Mouse (Mus musculus) midbrain, embryonic 13.5 days (tissue): ENCODE results near the gene Gm13278. TPM values are rescaled to one million over a fixed set of nuclear protein-coding genes. Genes with fewer than 3 reads are reported as not detected.
A peak's percentile ranks its signal among the peaks of the same experiment; 100 is the strongest.
"Not testable (repeated sequence)": the region's sequence is repeated elsewhere in the genome, so short reads cannot be mapped to it uniquely, and the experiment has no call there.

Source experiments
- ATAC-seq: fragments of 200-750 bp; cut with Nextera tagmentation; 2 replicates; pipeline ENCODE4 v1.8.0; 2017; ENCODE audit warnings: mild to moderate bottlenecking, moderate TSS enrichment, moderate library complexity
- H3K27ac ChIP-seq: fragments of 300-500 bp; sonication (generic); 2 replicates; pipeline ENCODE4 v1.5.1; 2015; ENCODE audit warnings: inconsistent platforms, mild to moderate bottlenecking, moderate library complexity
- H3K27me3 ChIP-seq: fragments of 300-500 bp; sonication (generic); 2 replicates; pipeline ENCODE4 v1.6.1; 2015; ENCODE audit warnings: mild to moderate bottlenecking, inconsistent platforms
- H3K36me3 ChIP-seq: fragments of 300-500 bp; sonication (generic); 2 replicates; pipeline ENCODE4 v1.6.1; 2015; ENCODE audit warnings: mild to moderate bottlenecking, inconsistent platforms
- H3K4me1 ChIP-seq: fragments of 300-500 bp; sonication (generic); replicated peaks from 2 replicates; pipeline ENCODE4 v1.6.1; 2015; ENCODE audit warnings: inconsistent platforms
- H3K4me2 ChIP-seq: fragments of 300-500 bp; sonication (generic); replicated peaks from 2 replicates; pipeline ENCODE4 v1.6.1; 2015; ENCODE audit warnings: moderate library complexity, mild to moderate bottlenecking, inconsistent platforms
- H3K4me3 ChIP-seq: fragments of 300-500 bp; sonication (generic); replicated peaks from 2 replicates; pipeline ENCODE4 v1.5.1; 2015; ENCODE audit warnings: mild to moderate bottlenecking, inconsistent platforms
- H3K9ac ChIP-seq: fragments of 300-500 bp; sonication (generic); replicated peaks from 2 replicates; pipeline ENCODE4 v1.6.1; 2015; ENCODE audit warnings: mild to moderate bottlenecking, inconsistent platforms
- H3K9me3 ChIP-seq: fragments of 300-500 bp; sonication (generic); 2 replicates; pipeline ENCODE4 v1.6.1; 2016; ENCODE audit warnings: mild to moderate bottlenecking, inconsistent platforms
- WGBS: fragments of 180-500 bp; shearing (Covaris S2); methylation state at CpG from one replicate; pipeline ENCODE4 v1.1.7; 2015; 5-methylcytosine and 5-hydroxymethylcytosine counted together
- polyA plus RNA-seq: library from polyadenylated mRNA; unstranded; fragments of >200 nt; fragmentation: Nextera tagmentation; extraction: Ambion mirVana; gene quantifications from 2 replicates; pipeline ENCODE4 v1.2.1, GENCODE M21; 2015

Gm13278 gene
- polyA plus RNA-seq, 1 experiment from 2014 or later = not detected

- not testable (repeated sequence) for H3K4me3 ChIP-seq, ATAC-seq, H3K9me3 ChIP-seq, H3K27ac ChIP-seq, H3K4me2 ChIP-seq, H3K36me3 ChIP-seq, H3K9ac ChIP-seq, H3K4me1 ChIP-seq, H3K27me3 ChIP-seq
- 16% methylated on average over 6 of the region's 7 CpGs for WGBS
Measured at GRCm38 (mm10) chr4:88799365-88799764, 8.0 kb downstream of the Gm13278 start, which contains the start of gene Gm13285. Gm13285 (plus strand) TSS chr4:88799665.

- H3K4me2 ChIP-seq = 0 out of 2 replicates have a peak within 1 kb of the TSS, but pooled peaks have one; percentile 17
- peaks cover 14% of the 10 kb centered on the region; the same call in 1 of the 2 replicates for H3K27me3 ChIP-seq
- not testable (repeated sequence) for H3K27ac ChIP-seq, H3K4me1 ChIP-seq, H3K4me3 ChIP-seq, H3K9me3 ChIP-seq, ATAC-seq, H3K36me3 ChIP-seq, H3K9ac ChIP-seq
- WGBS = no CpG with 5 or more reads among the region's 29 CpGs
Measured at GRCm38 (mm10) chr4:88802954-88803353, 11.6 kb downstream of the Gm13278 start, which contains the start of gene Gm13287. Gm13287 (plus strand) TSS chr4:88803254.

- H3K4me3 ChIP-seq, H3K36me3 ChIP-seq, H3K9me3 ChIP-seq, H3K4me1 ChIP-seq, ATAC-seq, H3K27ac ChIP-seq, H3K9ac ChIP-seq: not testable (repeated sequence)
- peak within 1 kb of the TSS; percentile 45 for H3K4me2 ChIP-seq
- peaks cover 15% of the 10 kb centered on the region; the same call in 1 of the 2 replicates for H3K27me3 ChIP-seq
- no CpG with 5 or more reads among the region's 8 CpGs for WGBS
Measured at GRCm38 (mm10) chr4:88805231-88805630, 13.9 kb downstream of the Gm13278 start, which contains the start of gene Gm13288. Gm13288 (plus strand) TSS chr4:88805531.

GRCm38 (mm10) chr4:88805761-88806160 lies 14.4 kb downstream of the Gm13278 start:
- not testable (repeated sequence) for H3K4me3 ChIP-seq, H3K9ac ChIP-seq, H3K27ac ChIP-seq, H3K9me3 ChIP-seq, H3K4me1 ChIP-seq, H3K36me3 ChIP-seq, ATAC-seq
- WGBS = no CpG with 5 or more reads among the region's 34 CpGs
- Histone ChIP-seq H3K27me3 (peaks cover 15% of the 10 kb centered on the region; the same call in 1 of the 2 replicates), H3K4me2 (peak overlapping the region; percentile 45)

GRCm38 (mm10) chr4:88815928-88816327 lies 24.6 kb downstream of the Gm13278 start, which contains the start of gene Ifna7:
Ifna7 (plus strand) TSS chr4:88816228.
- Histone ChIP-seq H3K4me1 (no peaks in the 10 kb centered on the region), H3K4me2 (no peak within 1 kb of the TSS), H3K27me3 (no peaks in the 10 kb centered on the region), H3K36me3 (no peaks in the 10 kb centered on the region), H3K9ac (no peak within 1 kb of the TSS), H3K4me3 (no peak within 1 kb of the TSS), H3K9me3 (no peaks in the 10 kb centered on the region), H3K27ac (no peak within 1 kb of the TSS)
- 66% methylated on average over 3 of the region's 3 CpGs for WGBS
- ATAC-seq = no peak

- 89% methylated on average over 1 of the region's 1 CpGs for WGBS
- no peaks in the 10 kb centered on the region for H3K27me3 ChIP-seq
- no peaks in the 10 kb centered on the region for H3K9me3 ChIP-seq
- no peaks in the 10 kb centered on the region for H3K36me3 ChIP-seq
- no peak within 1 kb of the TSS for H3K4me2 ChIP-seq
- no peak within 1 kb of the TSS for H3K27ac ChIP-seq
- no peak within 1 kb of the TSS for H3K4me3 ChIP-seq
- no peak for ATAC-seq
- H3K4me1 ChIP-seq = no peaks in the 10 kb centered on the region
- H3K9ac ChIP-seq = no peak within 1 kb of the TSS
Measured at GRCm38 (mm10) chr4:88819659-88820058, 28.3 kb downstream of the Gm13278 start, which contains the start of gene Ifna11. Ifna11 (plus strand) TSS chr4:88819959.

- Histone ChIP-seq H3K4me3 (no peak overlapping the region), H3K9ac (no peak overlapping the region), H3K4me2 (no peak overlapping the region), H3K9me3 (no peaks in the 10 kb centered on the region), H3K36me3 (no peaks in the 10 kb centered on the region), H3K27me3 (no peaks in the 10 kb centered on the region), H3K4me1 (no peaks in the 10 kb centered on the region), H3K27ac (no peak overlapping the region)
- ATAC-seq = no peak
- WGBS = 25% methylated on average over 4 of the region's 4 CpGs
Measured at GRCm38 (mm10) chr4:88822995-88823394, 31.6 kb downstream of the Gm13278 start.

- not testable (repeated sequence) for H3K4me1 ChIP-seq, ATAC-seq
Measured at GRCm38 (mm10) chr4:88827116-88827515, 35.8 kb downstream of the Gm13278 start, which contains the start of gene Ifna6. Ifna6 (plus strand) TSS chr4:88827416.

GRCm38 (mm10) chr4:88830523-88830922 lies 39.2 kb downstream of the Gm13278 start:
- no peak for ATAC-seq

More at GRCm38 (mm10) chr4:88827116-88827515, 35.8 kb downstream of the Gm13278 start, which contains the start of gene Ifna6:
- not testable (repeated sequence) for H3K27me3 ChIP-seq, H3K9me3 ChIP-seq, H3K36me3 ChIP-seq, H3K4me3 ChIP-seq, H3K9ac ChIP-seq, H3K27ac ChIP-seq, H3K4me2 ChIP-seq

GRCm38 (mm10) chr4:88835225-88835624 lies 43.9 kb downstream of the Gm13278 start, which contains the start of gene Ifna5:
Ifna5 (plus strand) TSS chr4:88835525.
- H3K27ac ChIP-seq, ATAC-seq, H3K4me1 ChIP-seq, H3K9ac ChIP-seq, H3K4me2 ChIP-seq, H3K27me3 ChIP-seq, H3K9me3 ChIP-seq, H3K4me3 ChIP-seq, H3K36me3 ChIP-seq: not testable (repeated sequence)
- WGBS = 81% methylated on average over 1 of the region's 1 CpGs

More at GRCm38 (mm10) chr4:88830523-88830922, 39.2 kb downstream of the Gm13278 start:
- Histone ChIP-seq H3K4me1 (no peaks in the 10 kb centered on the region), H3K9ac (no peak overlapping the region), H3K4me2 (no peak overlapping the region), H3K9me3 (no peaks in the 10 kb centered on the region), H3K27ac (no peak overlapping the region), H3K36me3 (no peaks in the 10 kb centered on the region), H3K4me3 (no peak overlapping the region), H3K27me3 (no peaks in the 10 kb centered on the region)
- WGBS = 21% methylated on average over 4 of the region's 4 CpGs

- no peak overlapping the region for H3K4me3 ChIP-seq
- no peak overlapping the region for H3K4me2 ChIP-seq
- no peaks in the 10 kb centered on the region for H3K4me1 ChIP-seq
- no peaks in the 10 kb centered on the region for H3K9me3 ChIP-seq
- H3K36me3 ChIP-seq = no peaks in the 10 kb centered on the region
- H3K27me3 ChIP-seq = no peaks in the 10 kb centered on the region
- H3K9ac ChIP-seq = no peak overlapping the region
- 53% methylated on average over 3 of the region's 3 CpGs for WGBS
- no peak for ATAC-seq
- H3K27ac ChIP-seq = no peak overlapping the region
Measured at GRCm38 (mm10) chr4:88838828-88839227, 47.5 kb downstream of the Gm13278 start.

GRCm38 (mm10) chr4:88840058-88840457 lies 48.7 kb downstream of the Gm13278 start:
- WGBS = 87% methylated on average over 3 of the region's 3 CpGs
- Histone ChIP-seq H3K4me3 (no peak overlapping the region), H3K9me3 (no peaks in the 10 kb centered on the region), H3K27me3 (no peaks in the 10 kb centered on the region), H3K4me2 (no peak overlapping the region), H3K9ac (no peak overlapping the region), H3K4me1 (no peaks in the 10 kb centered on the region), H3K36me3 (no peaks in the 10 kb centered on the region), H3K27ac (no peak overlapping the region)
- ATAC-seq = no peak

GRCm38 (mm10) chr4:88841438-88841911 lies 50.1 kb downstream of the Gm13278 start, which contains the start of gene Ifna4:
Ifna4 (plus strand) TSS chr4:88841861.
- Histone ChIP-seq H3K27me3 (no peaks in the 10 kb centered on the region), H3K27ac (no peak within 1 kb of the TSS), H3K9me3 (no peaks in the 10 kb centered on the region), H3K36me3 (no peaks in the 10 kb centered on the region), H3K9ac (no peak within 1 kb of the TSS), H3K4me1 (no peaks in the 10 kb centered on the region), H3K4me2 (no peak within 1 kb of the TSS), H3K4me3 (no peak within 1 kb of the TSS)
- ATAC-seq = no peak
- 44% methylated on average over 2 of the region's 2 CpGs for whole genome bisulfite sequencing
